Mouse (Mus musculus) limb, embryonic 15.5 days (tissue): ENCODE results near the gene Mthfd1. TPM values are rescaled to one million over a fixed set of nuclear protein-coding genes. Genes with fewer than 3 reads are reported as not detected.

Experiments used
- ATAC-seq: fragments of 200-750 bp; cut with Nextera tagmentation; 2 replicates; pipeline ENCODE4 v1.8.0; 2017; ENCODE audit warnings: low read depth, moderate TSS enrichment; ENCODE audit not compliant: insufficient number of reproducible peaks, low FRiP score, low TSS enrichment
- H3K27ac ChIP-seq: fragments of 300-500 bp; sonication (generic); 2 replicates; pipeline ENCODE4 v1.5.1; 2015; ENCODE audit warnings: moderate library complexity, mild to moderate bottlenecking, inconsistent platforms
- H3K27me3 ChIP-seq: fragments of 300-500 bp; sonication (generic); 2 replicates; pipeline ENCODE4 v1.6.1; 2015; ENCODE audit warnings: inconsistent platforms
- H3K36me3 ChIP-seq: fragments of 300-500 bp; sonication (generic); 2 replicates; pipeline ENCODE4 v1.6.1; 2015; ENCODE audit warnings: inconsistent platforms
- H3K4me1 ChIP-seq: fragments of 300-500 bp; sonication (generic); 2 replicates; pipeline ENCODE4 v1.6.1; 2015; ENCODE audit warnings: inconsistent platforms
- H3K4me2 ChIP-seq: fragments of 300-500 bp; sonication (generic); 2 replicates; pipeline ENCODE4 v1.6.1; 2015; ENCODE audit warnings: mild to moderate bottlenecking, inconsistent platforms
- H3K4me3 ChIP-seq: fragments of 300-500 bp; sonication (generic); 2 replicates; pipeline ENCODE4 v1.5.1; 2015; ENCODE audit warnings: mild to moderate bottlenecking, inconsistent platforms
- H3K9ac ChIP-seq: fragments of 300-500 bp; sonication (generic); 2 replicates; pipeline ENCODE4 v1.6.1; 2015; ENCODE audit warnings: inconsistent platforms
- H3K9me3 ChIP-seq: fragments of 300-500 bp; sonication (generic); 2 replicates; pipeline ENCODE4 v1.6.1; 2016; ENCODE audit warnings: inconsistent platforms
- WGBS: fragments of 180-500 bp; shearing (Covaris S2); methylation state at CpG from one replicate; pipeline ENCODE4 v1.1.7; 2015; 5-methylcytosine and 5-hydroxymethylcytosine counted together
- polyA plus RNA-seq: library from polyadenylated mRNA; unstranded; fragments of >200 nt; fragmentation: Nextera tagmentation; extraction: Ambion mirVana; gene quantifications from 2 replicates; pipeline ENCODE4 v1.2.1, GENCODE M21; 2015

The Mthfd1 gene
- polyA plus RNA-seq, 1 experiment from 2014 or later = 57.8 TPM

DNA sequence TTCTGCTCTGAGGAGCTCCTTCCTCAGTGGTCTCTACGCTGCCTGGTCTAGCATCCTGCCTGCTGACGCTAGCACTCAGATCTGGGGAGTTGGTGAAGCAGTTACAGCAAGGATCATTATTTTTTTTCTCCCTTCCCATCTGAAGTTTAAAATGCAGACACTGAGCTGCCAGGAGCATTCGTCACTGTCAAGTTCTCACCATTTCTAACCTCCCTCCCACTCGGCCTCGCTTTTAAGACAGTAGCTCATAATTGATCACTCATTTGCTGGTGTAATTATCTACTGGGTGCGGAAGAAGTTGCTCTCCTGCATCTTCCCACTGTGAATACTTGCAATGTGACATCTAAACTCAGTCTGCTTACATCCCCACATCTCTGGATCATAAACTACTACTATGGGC lies 30.3 kb downstream of the Mthfd1 start:
- Histone ChIP-seq H3K9me3 (no peaks in the 10 kb centered on the region), H3K9ac (no peak overlapping the region), H3K36me3 (peaks cover 52% of the 10 kb centered on the region), H3K27me3 (no peaks in the 10 kb centered on the region), H3K27ac (no peak overlapping the region), H3K4me2 (no peak overlapping the region), H3K4me3 (no peak overlapping the region), H3K4me1 (peaks cover 5% of the 10 kb centered on the region; the same call in 1 of the 2 replicates)
- ATAC-seq = no peak
- 78% methylated on average over 6 of the region's 6 CpGs for WGBS

- Histone ChIP-seq H3K27me3 (no peaks in the 10 kb centered on the region), H3K4me3 (no peak overlapping the region), H3K9ac (no peak overlapping the region), H3K4me1 (no peaks in the 10 kb centered on the region), H3K27ac (no peak overlapping the region), H3K9me3 (no peaks in the 10 kb centered on the region), H3K4me2 (no peak overlapping the region), H3K36me3 (peaks cover 55% of the 10 kb centered on the region)
- ATAC-seq = no peak
- 83% methylated on average over 8 of the region's 8 CpGs for WGBS
Observed at GRCm38 (mm10) chr12:76287986-76288385, 32.9 kb downstream of the Mthfd1 start.

DNA sequence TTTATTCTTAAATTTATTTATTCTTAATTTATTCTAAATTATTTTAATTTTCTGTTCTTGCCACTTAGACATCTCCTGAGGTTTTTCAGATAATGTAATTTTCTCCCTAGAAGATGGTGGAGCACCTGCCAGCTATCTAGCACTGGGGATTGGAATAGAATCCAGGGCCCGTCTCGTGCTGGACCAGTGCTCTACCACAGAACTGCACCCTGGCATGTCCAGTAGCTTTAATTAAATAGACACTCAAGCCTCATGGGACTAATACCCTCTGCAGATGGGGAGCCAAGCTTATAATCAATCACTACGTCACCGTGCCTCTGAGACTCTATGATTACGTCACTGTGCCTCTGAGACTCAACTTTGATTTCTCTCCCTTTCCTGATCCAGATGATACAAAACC lies 33.4 kb downstream of the Mthfd1 start:
- Histone ChIP-seq H3K27me3 (no peaks in the 10 kb centered on the region), H3K9ac (no peak overlapping the region), H3K9me3 (no peaks in the 10 kb centered on the region), H3K4me3 (no peak overlapping the region), H3K4me2 (no peak overlapping the region), H3K36me3 (peaks cover 50% of the 10 kb centered on the region), H3K4me1 (no peaks in the 10 kb centered on the region), H3K27ac (no peak overlapping the region)
- 84% methylated on average over 5 of the region's 5 CpGs for WGBS
- no peak for ATAC-seq

DNA sequence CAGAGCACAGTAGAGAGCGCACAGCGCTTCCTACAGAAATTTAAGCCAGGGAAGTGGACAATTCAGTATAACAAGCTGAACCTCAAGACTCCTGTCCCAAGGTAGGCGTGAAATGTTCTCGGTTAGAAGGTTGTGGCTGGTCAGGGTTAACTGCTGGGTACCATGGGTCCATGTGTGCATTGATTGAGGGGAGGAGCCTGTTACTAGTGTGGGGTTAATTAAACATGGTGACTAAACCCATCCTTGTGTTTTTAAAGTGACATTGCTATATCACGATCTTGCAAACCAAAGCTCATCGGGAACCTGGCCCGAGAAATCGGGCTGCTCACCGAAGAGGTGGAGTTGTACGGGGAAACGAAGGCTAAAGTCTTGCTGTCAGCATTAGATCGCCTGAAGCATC lies 34.3 kb downstream of the Mthfd1 start:
- H3K4me1 ChIP-seq = no peaks in the 10 kb centered on the region
- no peak overlapping the region for H3K4me3 ChIP-seq
- no peaks in the 10 kb centered on the region for H3K9me3 ChIP-seq
- 96% methylated on average over 12 of the region's 12 CpGs for WGBS
- no peak overlapping the region for H3K4me2 ChIP-seq
- H3K9ac ChIP-seq = no peak overlapping the region
- H3K27ac ChIP-seq = no peak overlapping the region
- H3K27me3 ChIP-seq = no peaks in the 10 kb centered on the region
- ATAC-seq = no peak
- peaks cover 53% of the 10 kb centered on the region for H3K36me3 ChIP-seq

DNA sequence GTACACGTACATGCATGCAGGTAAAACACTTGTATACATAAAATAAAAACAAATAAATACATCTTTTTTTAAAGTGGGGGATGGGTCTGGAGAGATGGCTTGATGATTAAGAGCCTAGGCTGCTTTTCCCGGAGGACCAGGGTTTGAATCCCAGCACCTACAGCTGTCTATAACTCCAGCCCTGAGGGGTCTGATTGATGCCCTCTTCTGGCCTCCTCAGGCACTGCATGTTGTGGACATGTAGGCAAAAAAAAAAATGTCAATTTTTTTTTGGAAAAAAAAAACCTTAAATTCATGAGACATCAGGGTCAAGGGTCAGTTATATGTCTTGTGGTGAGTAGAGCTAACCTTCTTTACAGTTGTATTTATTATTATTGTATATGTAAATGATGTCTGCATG lies 35.2 kb downstream of the Mthfd1 start:
- 90% methylated on average over 2 of the region's 2 CpGs for WGBS
- Histone ChIP-seq H3K4me1 (no peaks in the 10 kb centered on the region), H3K9me3 (no peaks in the 10 kb centered on the region), H3K4me3 (no peak overlapping the region), H3K9ac (no peak overlapping the region), H3K36me3 (peaks cover 53% of the 10 kb centered on the region), H3K4me2 (no peak overlapping the region), H3K27ac (no peak overlapping the region), H3K27me3 (no peaks in the 10 kb centered on the region)
- ATAC-seq = no peak

DNA sequence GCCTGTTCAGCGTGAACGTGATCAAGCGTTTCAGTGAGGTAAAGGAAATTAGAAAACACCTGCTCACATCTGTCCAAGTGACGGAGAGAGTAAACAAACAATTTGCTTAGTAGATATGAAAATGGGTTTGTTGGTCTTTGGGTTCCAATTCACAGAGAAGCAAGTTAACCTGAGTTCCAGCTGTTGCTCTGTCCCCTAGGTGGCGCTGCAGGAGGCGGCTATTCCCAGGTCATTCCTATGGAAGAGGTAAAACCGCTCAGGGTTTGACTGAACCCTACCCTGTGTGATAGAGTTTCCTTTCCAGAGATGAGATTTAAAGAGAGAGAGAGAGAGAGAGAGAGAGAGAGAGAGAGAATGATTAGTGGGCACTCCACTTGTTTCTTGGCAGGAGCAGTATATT lies 38.1 kb downstream of the Mthfd1 start:
- no peaks in the 10 kb centered on the region for H3K9me3 ChIP-seq
- H3K4me3 ChIP-seq = no peak overlapping the region
- no peak for ATAC-seq
- H3K4me2 ChIP-seq = no peak overlapping the region
- H3K9ac ChIP-seq = no peak overlapping the region
- no peak overlapping the region for H3K27ac ChIP-seq
- 54% methylated on average over 7 of the region's 7 CpGs for WGBS
- no peaks in the 10 kb centered on the region for H3K4me1 ChIP-seq
- peaks cover 68% of the 10 kb centered on the region for H3K36me3 ChIP-seq
- no peaks in the 10 kb centered on the region for H3K27me3 ChIP-seq

- Histone ChIP-seq H3K27me3 (no peaks in the 10 kb centered on the region), H3K4me2 (no peak overlapping the region), H3K4me1 (no peaks in the 10 kb centered on the region), H3K4me3 (no peak overlapping the region), H3K9ac (no peak overlapping the region), H3K36me3 (peaks cover 55% of the 10 kb centered on the region), H3K27ac (no peak overlapping the region), H3K9me3 (no peaks in the 10 kb centered on the region)
- no peak for ATAC-seq
- 85% methylated on average over 5 of the region's 5 CpGs for WGBS
Observed at GRCm38 (mm10) chr12:76297830-76298229, 42.7 kb downstream of the Mthfd1 start.

DNA sequence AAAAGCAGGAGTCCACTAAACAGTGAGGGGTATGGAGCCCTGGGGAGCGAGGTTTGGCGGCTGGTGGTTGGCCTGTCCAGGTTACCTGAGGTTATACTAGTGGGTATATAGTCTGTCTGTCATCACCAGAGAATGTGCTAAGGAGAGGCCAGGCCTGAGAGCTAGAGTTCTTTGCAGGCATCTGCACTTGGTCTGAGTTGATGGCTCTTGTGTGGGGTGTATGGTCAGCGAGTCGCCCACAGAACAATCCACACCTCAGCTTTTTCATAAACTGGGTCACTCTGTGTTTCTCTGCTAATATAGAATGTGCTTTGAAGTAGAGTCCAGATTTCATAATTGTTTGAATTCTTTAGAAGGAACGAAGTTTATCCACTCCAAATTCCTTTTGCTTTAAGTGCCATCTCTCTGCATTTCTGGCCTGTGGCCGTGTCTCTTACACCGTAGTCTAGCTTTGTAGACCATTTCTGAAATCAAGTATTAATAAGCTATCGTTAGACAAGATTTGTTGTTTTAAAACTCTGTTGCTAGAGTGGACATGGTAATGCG lies 44.3 kb downstream of the Mthfd1 start:
- WGBS = 92% methylated on average over 9 of the region's 9 CpGs
- no peaks in the 10 kb centered on the region for H3K4me1 ChIP-seq
- H3K9ac ChIP-seq = no peak overlapping the region
- H3K36me3 ChIP-seq = peaks cover 56% of the 10 kb centered on the region
- no peak overlapping the region for H3K4me2 ChIP-seq
- ATAC-seq = no peak
- H3K4me3 ChIP-seq = no peak overlapping the region
- H3K27ac ChIP-seq = no peak overlapping the region
- no peaks in the 10 kb centered on the region for H3K27me3 ChIP-seq
- no peaks in the 10 kb centered on the region for H3K9me3 ChIP-seq

GRCm38 (mm10) chr12:76300367-76300766 lies 45.3 kb downstream of the Mthfd1 start:
- H3K36me3 ChIP-seq = peaks cover 56% of the 10 kb centered on the region
- H3K27me3 ChIP-seq = no peaks in the 10 kb centered on the region
- no peak overlapping the region for H3K4me3 ChIP-seq
- H3K9ac ChIP-seq = no peak overlapping the region
- no peaks in the 10 kb centered on the region for H3K9me3 ChIP-seq
- 73% methylated on average over 10 of the region's 10 CpGs for WGBS
- no peak overlapping the region for H3K27ac ChIP-seq
- no peak for ATAC-seq
- H3K4me2 ChIP-seq = no peak overlapping the region
- no peaks in the 10 kb centered on the region for H3K4me1 ChIP-seq

DNA sequence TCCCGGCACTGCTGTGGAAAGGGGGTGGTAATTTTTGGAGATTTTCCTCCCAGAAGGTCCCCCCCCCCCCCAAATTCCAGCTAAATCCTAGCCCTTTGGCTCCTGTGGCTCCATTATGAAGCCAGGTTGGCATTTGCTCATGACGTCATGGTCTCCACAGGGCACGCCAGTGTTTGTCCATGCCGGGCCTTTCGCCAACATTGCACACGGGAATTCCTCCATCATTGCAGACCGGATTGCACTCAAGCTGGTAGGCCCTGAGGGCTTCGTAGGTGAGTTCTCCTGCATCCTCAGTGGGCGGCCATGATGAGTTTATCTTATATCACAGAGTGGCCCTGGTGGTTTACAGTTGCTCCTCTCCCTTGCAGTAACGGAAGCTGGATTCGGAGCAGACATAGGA lies 48.4 kb downstream of the Mthfd1 start:
- no peak overlapping the region for H3K4me3 ChIP-seq
- H3K9me3 ChIP-seq = no peaks in the 10 kb centered on the region
- WGBS = 76% methylated on average over 11 of the region's 11 CpGs
- peaks cover 49% of the 10 kb centered on the region for H3K36me3 ChIP-seq
- peaks cover 13% of the 10 kb centered on the region for H3K4me1 ChIP-seq
- no peak overlapping the region for H3K4me2 ChIP-seq
- no peak overlapping the region for H3K9ac ChIP-seq
- H3K27me3 ChIP-seq = no peaks in the 10 kb centered on the region
- no peak for ATAC-seq
- peak overlapping the region; percentile 35 for H3K27ac ChIP-seq

DNA sequence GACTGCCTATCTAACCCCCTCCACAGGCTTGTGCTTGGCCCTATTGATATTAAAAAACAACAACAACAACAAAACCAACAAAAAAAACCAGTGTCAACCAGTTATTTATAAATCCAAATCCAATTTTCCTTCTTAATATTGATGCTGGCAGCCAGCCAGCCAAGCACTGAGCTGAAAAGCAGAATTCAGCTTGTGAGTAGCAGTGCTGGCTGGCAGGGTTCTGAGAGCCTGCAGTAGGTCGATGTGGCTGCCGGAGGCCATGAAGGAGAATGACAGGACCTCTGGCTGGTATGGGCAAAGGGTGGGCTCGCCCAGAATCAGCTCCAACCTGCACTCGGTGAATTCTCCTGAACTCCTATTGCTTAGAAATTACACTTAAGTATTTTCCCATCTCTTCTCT lies 49.1 kb downstream of the Mthfd1 start:
- H3K9ac ChIP-seq = no peak overlapping the region
- H3K4me3 ChIP-seq = no peak overlapping the region
- H3K36me3 ChIP-seq = peaks cover 45% of the 10 kb centered on the region
- no peaks in the 10 kb centered on the region for H3K9me3 ChIP-seq
- peak overlapping the region; percentile 35 for H3K27ac ChIP-seq
- 57% methylated on average over 4 of the region's 4 CpGs for WGBS
- no peak for ATAC-seq
- no peak overlapping the region for H3K4me2 ChIP-seq
- no peaks in the 10 kb centered on the region for H3K27me3 ChIP-seq
- H3K4me1 ChIP-seq = peaks cover 13% of the 10 kb centered on the region

GRCm38 (mm10) chr12:76305107-76305506 lies 50.0 kb downstream of the Mthfd1 start:
- Histone ChIP-seq H3K9ac (no peak overlapping the region), H3K27me3 (no peaks in the 10 kb centered on the region), H3K4me1 (peaks cover 13% of the 10 kb centered on the region), H3K9me3 (no peaks in the 10 kb centered on the region), H3K4me3 (no peak overlapping the region), H3K27ac (no peak overlapping the region), H3K36me3 (peaks cover 40% of the 10 kb centered on the region), H3K4me2 (no peak overlapping the region)
- WGBS = 83% methylated on average over 8 of the region's 8 CpGs
- no peak for ATAC-seq
